Mouse (Mus musculus) hindbrain, embryonic 16.5 days (tissue): ENCODE measurements around the gene Slc7a11. TPM values are rescaled to one million over a fixed set of nuclear protein-coding genes. Genes with fewer than 3 reads are reported as not detected.

Experiments
- ATAC-seq: fragments of 200-750 bp; cut with Nextera tagmentation; 2 replicates; pipeline ENCODE4 v1.8.0; 2017; ENCODE audit warnings: moderate TSS enrichment, moderate library complexity
- H3K27ac ChIP-seq: fragments of 300-500 bp; sonication (generic); 2 replicates; pipeline ENCODE4 v1.5.1; 2014; ENCODE audit warnings: low read depth, mild to moderate bottlenecking, control low read depth, low read length, moderate library complexity
- H3K27me3 ChIP-seq: fragments of 300-500 bp; sonication (generic); replicated peaks from 2 replicates; pipeline ENCODE4 v1.6.1; 2014; ENCODE audit warnings: low read length; ENCODE audit not compliant: control insufficient read depth, insufficient read depth
- H3K36me3 ChIP-seq: fragments of 300-500 bp; sonication (generic); 2 replicates; pipeline ENCODE4 v1.6.1; 2014; ENCODE audit warnings: mild to moderate bottlenecking, low read length, moderate library complexity, mixed read lengths; ENCODE audit not compliant: control insufficient read depth, insufficient read depth
- H3K4me1 ChIP-seq: fragments of 300-500 bp; sonication (generic); 2 replicates; pipeline ENCODE4 v1.6.1; 2014; ENCODE audit warnings: low read depth, low read length; ENCODE audit not compliant: control insufficient read depth, insufficient read depth
- H3K4me2 ChIP-seq: fragments of 300-500 bp; sonication (generic); 2 replicates; pipeline ENCODE4 v1.6.1; 2014; ENCODE audit warnings: mild to moderate bottlenecking, low read length, control low read depth, moderate library complexity
- H3K4me3 ChIP-seq: fragments of 300-500 bp; sonication (generic); 2 replicates; pipeline ENCODE4 v1.5.1; 2014; ENCODE audit warnings: mild to moderate bottlenecking, low read length, control low read depth, moderate library complexity
- H3K9ac ChIP-seq: fragments of 300-500 bp; sonication (generic); 2 replicates; pipeline ENCODE4 v1.6.1; 2014; ENCODE audit warnings: low read depth, mild to moderate bottlenecking, control low read depth, low read length, moderate library complexity
- H3K9me3 ChIP-seq: fragments of 300-500 bp; sonication (generic); 2 replicates; pipeline ENCODE4 v1.6.1; 2014; ENCODE audit warnings: mild to moderate bottlenecking, low read length, moderate library complexity; ENCODE audit not compliant: control insufficient read depth
- WGBS: fragments of 180-500 bp; shearing (Covaris S2); extraction: QIAGEN DNeasy Blood & Tissue Kit; methylation state at CpG from one replicate; pipeline ENCODE4 v1.1.7; 2014; 5-methylcytosine and 5-hydroxymethylcytosine counted together
- polyA plus RNA-seq: library from polyadenylated mRNA; unstranded; fragments of >200 nt; fragmentation: Nextera tagmentation; extraction: Ambion mirVana; gene quantifications from 2 replicates; pipeline ENCODE4 v1.2.1, GENCODE M21; 2015

Slc7a11 gene
- polyA plus RNA-seq, 1 experiment from 2014 or later = 3.4 TPM

- Histone ChIP-seq H3K36me3 (no peaks in the 10 kb centered on the region), H3K4me3 (no peak overlapping the region), H3K27me3 (no peaks in the 10 kb centered on the region), H3K9ac (no peak overlapping the region), H3K9me3 (no peaks in the 10 kb centered on the region), H3K4me2 (no peak overlapping the region), H3K27ac (no peak overlapping the region), H3K4me1 (no peaks in the 10 kb centered on the region)
- 72% methylated on average over 2 of the region's 2 CpGs for WGBS
- no peak for ATAC-seq
These were observed 181.3 kb downstream of the Slc7a11 start for GRCm38 (mm10) chr3:50262066-50262465.

- ATAC-seq = no peak
- WGBS = 93% methylated on average over 1 of the region's 1 CpGs
These were observed 182.7 kb downstream of the Slc7a11 start for GRCm38 (mm10) chr3:50260667-50261066.

DNA sequence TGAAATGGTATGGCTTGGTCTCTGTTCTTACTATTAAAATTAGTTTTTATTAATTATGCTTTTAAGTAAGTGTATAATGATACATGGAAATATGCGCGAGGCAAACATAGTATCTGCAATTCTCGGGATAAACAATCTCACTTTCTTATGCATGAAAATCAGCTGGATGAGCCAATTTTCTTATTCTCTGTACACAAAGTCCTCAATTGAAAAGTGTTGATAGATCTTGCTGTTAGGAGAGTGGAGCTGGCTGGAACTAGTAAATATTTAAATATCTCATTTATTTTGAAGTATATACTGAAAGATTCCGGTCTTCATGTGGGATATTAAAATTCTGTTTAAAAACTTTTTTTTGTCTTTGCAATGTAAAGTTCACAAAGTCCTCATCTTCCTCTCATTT, 184.6 kb downstream of the Slc7a11 start:
- Histone ChIP-seq H3K36me3 (no peaks in the 10 kb centered on the region), H3K27me3 (no peaks in the 10 kb centered on the region), H3K27ac (no peak overlapping the region), H3K9me3 (no peaks in the 10 kb centered on the region), H3K4me1 (no peaks in the 10 kb centered on the region), H3K4me2 (no peak overlapping the region), H3K4me3 (no peak overlapping the region), H3K9ac (no peak overlapping the region)
- 79% methylated on average over 4 of the region's 4 CpGs for WGBS
- ATAC-seq = no peak

More at GRCm38 (mm10) chr3:50260667-50261066, 182.7 kb downstream of the Slc7a11 start:
- Histone ChIP-seq H3K4me1 (no peaks in the 10 kb centered on the region), H3K9ac (no peak overlapping the region), H3K27me3 (no peaks in the 10 kb centered on the region), H3K4me2 (no peak overlapping the region), H3K27ac (no peak overlapping the region), H3K4me3 (no peak overlapping the region), H3K9me3 (no peaks in the 10 kb centered on the region), H3K36me3 (no peaks in the 10 kb centered on the region)

GRCm38 (mm10) chr3:50249598-50250300, 193.7 kb downstream of the Slc7a11 start:
- Histone ChIP-seq H3K9ac (no peak overlapping the region), H3K4me3 (no peak overlapping the region), H3K27ac (no peak overlapping the region), H3K27me3 (no peaks in the 10 kb centered on the region), H3K4me2 (no peak overlapping the region), H3K9me3 (no peaks in the 10 kb centered on the region), H3K4me1 (no peaks in the 10 kb centered on the region), H3K36me3 (no peaks in the 10 kb centered on the region)
- no peak for ATAC-seq
- 87% methylated on average over 6 of the region's 6 CpGs for WGBS

DNA sequence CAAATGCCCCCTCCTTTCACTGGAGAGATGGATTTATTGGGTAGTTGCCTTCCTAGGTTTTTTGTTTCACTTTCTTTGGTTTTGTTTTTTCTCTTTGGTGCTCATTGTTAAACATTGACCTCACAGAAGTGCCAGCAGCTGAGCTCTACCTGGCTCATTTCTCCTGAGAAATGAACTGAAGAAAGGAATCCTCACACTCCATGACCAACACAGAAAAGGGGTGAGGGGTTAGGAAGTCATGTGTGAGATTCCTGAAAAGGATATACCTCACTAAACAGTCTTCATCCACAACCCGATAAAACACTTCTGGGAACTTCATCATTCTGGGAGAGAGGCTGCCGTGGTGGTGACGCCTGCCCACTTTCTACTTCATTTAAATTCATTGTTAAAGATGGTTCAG, 207.4 kb downstream of the Slc7a11 start:
- Histone ChIP-seq H3K36me3 (no peaks in the 10 kb centered on the region), H3K27me3 (no peaks in the 10 kb centered on the region), H3K4me1 (no peaks in the 10 kb centered on the region), H3K4me2 (no peak overlapping the region), H3K9ac (no peak overlapping the region), H3K9me3 (no peaks in the 10 kb centered on the region), H3K4me3 (no peak overlapping the region), H3K27ac (no peak overlapping the region)
- 59% methylated on average over 3 of the region's 3 CpGs for WGBS
- no peak for ATAC-seq

DNA sequence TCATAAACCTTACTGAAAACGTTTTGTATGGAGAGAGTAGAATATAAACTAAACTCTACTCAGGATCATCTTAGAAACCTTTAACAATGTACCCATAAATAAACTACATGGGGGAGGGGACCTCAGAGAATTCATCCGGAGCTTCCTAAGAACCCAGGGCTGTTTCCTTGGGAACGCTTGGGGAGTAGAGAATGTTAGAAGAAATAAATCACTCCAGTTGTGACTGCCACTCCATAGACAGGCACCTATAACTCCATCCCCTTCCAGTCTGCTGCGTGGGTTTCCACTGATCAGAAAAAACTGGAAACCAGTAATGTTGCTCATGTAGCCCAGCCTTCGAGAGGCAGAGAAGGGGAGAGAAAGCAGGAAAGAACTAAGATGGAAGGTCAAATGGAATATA, 210.3 kb downstream of the Slc7a11 start:
- no peak overlapping the region for H3K9ac ChIP-seq
- no peak for ATAC-seq
- no peak overlapping the region for H3K4me3 ChIP-seq
- no peaks in the 10 kb centered on the region for H3K4me1 ChIP-seq
- no peaks in the 10 kb centered on the region for H3K27me3 ChIP-seq
- H3K4me2 ChIP-seq = no peak overlapping the region
- no peaks in the 10 kb centered on the region for H3K9me3 ChIP-seq
- 38% methylated on average over 5 of the region's 5 CpGs for WGBS
- no peak overlapping the region for H3K27ac ChIP-seq
- no peaks in the 10 kb centered on the region for H3K36me3 ChIP-seq

- H3K27ac ChIP-seq = no peak overlapping the region
- no peak overlapping the region for H3K4me2 ChIP-seq
- no peak overlapping the region for H3K4me3 ChIP-seq
- 85% methylated on average over 2 of the region's 2 CpGs for WGBS
- no peaks in the 10 kb centered on the region for H3K4me1 ChIP-seq
- no peaks in the 10 kb centered on the region for H3K27me3 ChIP-seq
- no peak for ATAC-seq
- no peaks in the 10 kb centered on the region for H3K36me3 ChIP-seq
- H3K9me3 ChIP-seq = no peaks in the 10 kb centered on the region
- no peak overlapping the region for H3K9ac ChIP-seq
These were observed 218.9 kb downstream of the Slc7a11 start for GRCm38 (mm10) chr3:50224390-50225114.

GRCm38 (mm10) chr3:50220454-50220853, 223.0 kb downstream of the Slc7a11 start:
- Histone ChIP-seq H3K9ac (no peak overlapping the region), H3K4me3 (no peak overlapping the region), H3K9me3 (no peaks in the 10 kb centered on the region), H3K36me3 (no peaks in the 10 kb centered on the region), H3K4me1 (no peaks in the 10 kb centered on the region), H3K4me2 (no peak overlapping the region), H3K27me3 (no peaks in the 10 kb centered on the region), H3K27ac (no peak overlapping the region)
- ATAC-seq = no peak
- WGBS = 81% methylated on average over 2 of the region's 2 CpGs

- Histone ChIP-seq H3K36me3 (no peaks in the 10 kb centered on the region), H3K9ac (no peak overlapping the region), H3K27me3 (no peaks in the 10 kb centered on the region), H3K9me3 (no peaks in the 10 kb centered on the region), H3K27ac (no peak overlapping the region), H3K4me2 (no peak overlapping the region), H3K4me3 (no peak overlapping the region), H3K4me1 (no peaks in the 10 kb centered on the region)
- no peak for ATAC-seq
- WGBS = 87% methylated on average over 5 of the region's 5 CpGs
These were observed 257.0 kb downstream of the Slc7a11 start for GRCm38 (mm10) chr3:50186369-50186768.
